Mouse (Mus musculus): ENCODE data around the gene Pms2.

DNA sequence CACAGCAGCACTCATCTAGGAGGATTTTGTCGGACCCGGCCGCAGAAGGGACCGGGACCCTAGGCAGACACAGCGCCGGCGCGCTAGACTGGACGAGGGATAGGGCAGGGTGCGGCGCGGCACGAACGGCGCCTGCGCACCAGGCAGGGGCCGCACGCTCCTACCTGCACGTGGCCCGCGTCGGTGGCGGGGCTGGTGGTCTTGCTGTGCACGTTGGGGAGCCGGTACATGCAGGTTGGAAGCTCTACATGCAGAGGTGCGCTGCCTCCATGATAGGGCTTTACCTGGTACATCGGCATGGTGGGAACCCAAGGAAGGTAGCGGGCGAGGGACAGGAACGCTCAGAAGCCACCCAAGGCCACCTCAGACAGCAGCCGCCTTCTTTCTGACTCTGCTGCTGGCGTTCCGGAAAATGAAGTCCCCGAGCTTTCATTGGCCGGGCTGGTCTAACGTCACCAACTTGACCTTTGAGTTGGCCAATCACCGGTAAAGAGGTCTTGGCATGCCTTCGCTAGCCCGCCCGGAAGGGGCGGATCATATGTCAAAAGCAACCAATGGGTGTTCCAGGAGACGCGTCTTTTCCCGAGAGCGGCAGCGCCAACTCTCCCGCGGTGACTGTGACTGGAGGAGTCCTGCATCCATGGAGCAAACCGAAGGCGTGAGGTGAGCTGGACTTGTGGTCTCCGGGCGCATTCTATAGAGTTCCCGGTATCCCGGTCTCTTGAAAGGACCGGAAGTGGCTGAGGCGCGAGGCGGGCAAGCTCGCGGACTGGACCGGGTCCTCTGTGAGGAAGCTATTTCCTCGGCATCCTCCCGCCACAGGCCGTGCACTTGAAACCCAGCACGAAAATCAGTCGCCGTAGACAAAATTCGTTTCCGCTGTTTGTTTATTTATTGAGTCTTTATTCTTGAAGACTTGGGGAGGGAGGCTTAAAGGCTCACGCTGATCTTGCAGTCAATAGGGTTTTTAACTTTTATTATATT, at the start of gene Pms2, which contains the start of gene Aimp2:
- TF ChIP-seq TAL1 (IDR thresholded peaks at IDR 0.05; ENCODE audit: low read length) (no peak), JUND (IDR thresholded peaks at IDR 0.05; ENCODE audit: low read depth, low read length) (no peak), CTCF (IDR thresholded peaks at IDR 0.05 in 2 of 3, conservative IDR thresholded peaks at IDR 0.05 in 1 of 3; ENCODE audit: control insufficient read depth in 1 of 3, insufficient read depth in 1 of 3, low read depth in 2 of 3, low read length in 3 of 3, poor library complexity in 1 of 3, severe bottlenecking in 1 of 3) (0 out of 6 replicates have a peak, but pooled peaks of 1 of the 3 experiments have one; percentile 0), EP300 (IDR thresholded peaks at IDR 0.05; ENCODE audit: low read depth in 1 of 2, low read length in 2 of 2) (no peak)
